ENCODE assay signal across 11 mouse cellular contexts in the genomic region with DNA sequence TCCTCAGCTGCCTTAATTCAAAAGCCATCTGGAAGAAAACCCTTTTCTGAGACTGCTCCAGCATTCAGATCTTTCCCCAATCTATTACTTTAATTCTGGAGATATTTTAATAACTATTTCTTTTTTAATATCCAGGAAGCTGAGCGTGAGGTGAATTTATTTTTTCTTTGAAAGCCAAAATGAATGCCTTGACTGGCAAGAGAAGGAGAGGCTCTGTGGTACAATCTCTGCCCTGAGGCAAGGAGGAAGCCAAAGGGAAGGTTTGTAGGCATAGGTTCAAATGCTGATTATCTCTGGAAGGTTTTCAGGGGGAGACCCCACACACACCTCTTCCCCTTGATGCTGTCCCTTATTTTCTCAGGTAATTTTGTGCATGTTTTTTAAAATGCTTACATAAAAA. TPM values are rescaled to one million over a fixed set of nuclear protein-coding genes. Genes with fewer than 3 reads are reported as not detected.
DNase-seq lines count a peak whose midpoint lies in the region; ATAC-seq and TF ChIP-seq lines count a peak whose summit lies in the region.
"Had no signal": no experiment of that assay in that cellular context is flagged by ENCODE, and none has a peak within 500 bp of the region (broad histone marks: within the 10 kb centered on the region; RNA-seq: fewer than 3 reads in every experiment).

No protein-coding gene starts in this region.

- no peaks in the 10 kb centered on the region for H3K9me3 ChIP-seq in kidney, postnatal 0 days (replicated peaks; ENCODE audit: low read length)
- no peaks in the 10 kb centered on the region for H3K9me3 ChIP-seq in embryonic facial prominence, embryonic 12.5 days
- no peaks in the 10 kb centered on the region for H3K9me3 ChIP-seq in hindbrain, embryonic 14.5 days (ENCODE audit: control insufficient read depth, low read length)
- no peaks in the 10 kb centered on the region for H3K9me3 ChIP-seq in neural tube, embryonic 14.5 days (ENCODE audit: control insufficient read depth, low read length)

- H3K4me1 ChIP-seq in kidney, postnatal 0 days (replicated peaks; ENCODE audit: insufficient read depth, low read length): peaks cover 59% of the 10 kb centered on the region
- H3K4me1 ChIP-seq in embryonic facial prominence, embryonic 12.5 days: 0 out of 2 replicates have a peak, but pooled peaks cover 2% of the 10 kb centered on the region
- peaks cover 24% of the 10 kb centered on the region for H3K4me1 ChIP-seq in hindbrain, embryonic 14.5 days (replicated peaks; ENCODE audit: control insufficient read depth, insufficient read depth, low read length)
- H3K4me1 ChIP-seq in neural tube, embryonic 14.5 days (ENCODE audit: control insufficient read depth, insufficient read depth, low read length): peaks cover 84% of the 10 kb centered on the region
- H3K4me1 ChIP-seq in cerebellum, adult 2 months (ENCODE audit: control insufficient read depth, insufficient read depth, low read length): no peaks in the 10 kb centered on the region

- 84% methylated on average over 1 of the region's 1 CpGs for WGBS in kidney, postnatal 0 days
- 6% methylated on average over 1 of the region's 1 CpGs for WGBS in embryonic facial prominence, embryonic 12.5 days
- WGBS in hindbrain, embryonic 14.5 days: 8% methylated on average over 1 of the region's 1 CpGs
- 20% methylated on average over 1 of the region's 1 CpGs for WGBS in neural tube, embryonic 14.5 days
- WGBS in cerebellum, adult 2 months: 21% methylated on average over 1 of the region's 1 CpGs

- no peak overlapping the region for H3K4me3 ChIP-seq in kidney, postnatal 0 days (replicated peaks; ENCODE audit: low read depth, low read length)
- H3K4me3 ChIP-seq in embryonic facial prominence, embryonic 12.5 days: peak overlapping the region; percentile 36
- peak overlapping the region; percentile 71 for H3K4me3 ChIP-seq in hindbrain, embryonic 14.5 days (replicated peaks; ENCODE audit: low read length)
- peak overlapping the region; percentile 26; the same call in 1 of the 2 replicates for H3K4me3 ChIP-seq in neural tube, embryonic 14.5 days (ENCODE audit: low read depth, low read length)
- no peak overlapping the region for H3K4me3 ChIP-seq in cerebellum, adult 2 months (replicated peaks; ENCODE audit: insufficient read depth, low read depth, low read length)
- H3K4me3 ChIP-seq: myocyte had no signal

- peak overlapping the region; percentile 41; the same call in 1 of the 2 replicates for H3K4me2 ChIP-seq in kidney, postnatal 0 days (ENCODE audit: low read length)
- peak overlapping the region; percentile 39; the same call in 1 of the 2 replicates for H3K4me2 ChIP-seq in embryonic facial prominence, embryonic 12.5 days (replicated peaks)
- peak overlapping the region; percentile 81 for H3K4me2 ChIP-seq in hindbrain, embryonic 14.5 days (replicated peaks)
- H3K4me2 ChIP-seq in neural tube, embryonic 14.5 days (ENCODE audit: low read depth, low read length): peak overlapping the region; percentile 65

- H3K27ac ChIP-seq in kidney, postnatal 0 days: peak overlapping the region; percentile 48; the same call in 1 of the 2 replicates
- H3K27ac ChIP-seq in embryonic facial prominence, embryonic 12.5 days: peak overlapping the region; percentile 75
- H3K27ac ChIP-seq in hindbrain, embryonic 14.5 days: peak overlapping the region; percentile 100
- peak overlapping the region; percentile 99 for H3K27ac ChIP-seq in neural tube, embryonic 14.5 days (ENCODE audit: low read depth, low read length)
- H3K27ac ChIP-seq in cerebellum, adult 2 months (ENCODE audit: insufficient read depth, low read length): no peak overlapping the region

- TF ChIP-seq POLR2A in cerebellum, adult 2 months (IDR thresholded peaks at IDR 0.05; ENCODE audit: borderline replicate concordance, insufficient read depth, low read length): no peak

- TF ChIP-seq CTCF in kidney, postnatal 0 days (IDR thresholded peaks at IDR 0.05; ENCODE audit: low read depth): no peak
- TF ChIP-seq CTCF in cerebellum, adult 2 months (IDR thresholded peaks at IDR 0.05; ENCODE audit: borderline replicate concordance, insufficient read depth, low read depth, low read length): no peak

- DNase-seq in kidney, postnatal 0 days (ENCODE audit: low spot score): no peak
- no peak for DNase-seq in kidney, adult 11 months
- no peak for DNase-seq in hindbrain, embryonic 14.5 days (ENCODE audit: low spot score)
- DNase-seq in cerebellum, adult 2 months: no peak
- no peak for DNase-seq in B cell, adult 2 months
- DNase-seq: kidney, adult 2 months; thymus, adult 18-20 months had no signal

- ATAC-seq in kidney, postnatal 0 days (replicated peaks; ENCODE audit: low FRiP score, low read depth): no peak
- ATAC-seq in embryonic facial prominence, embryonic 12.5 days (ENCODE audit: insufficient number of reproducible peaks, insufficient read depth, low FRiP score, low TSS enrichment): no peak
- no peak for ATAC-seq in hindbrain, embryonic 14.5 days (ENCODE audit: low FRiP score)
- no peak for ATAC-seq in neural tube, embryonic 14.5 days (ENCODE audit: low read depth)
- ATAC-seq: forebrain, embryonic 14.5 days had no signal

- H3K9ac ChIP-seq in kidney, postnatal 0 days (ENCODE audit: low read depth, low read length): no peak overlapping the region
- peak overlapping the region; percentile 38; the same call in 1 of the 2 replicates for H3K9ac ChIP-seq in embryonic facial prominence, embryonic 12.5 days
- peak overlapping the region; percentile 99 for H3K9ac ChIP-seq in hindbrain, embryonic 14.5 days
- H3K9ac ChIP-seq in neural tube, embryonic 14.5 days (replicated peaks; ENCODE audit: low read depth, low read length): peak overlapping the region; percentile 75

- H3K36me3 ChIP-seq in kidney, postnatal 0 days (ENCODE audit: insufficient read depth, low read length): no peaks in the 10 kb centered on the region
- no peaks in the 10 kb centered on the region for H3K36me3 ChIP-seq in embryonic facial prominence, embryonic 12.5 days
- H3K36me3 ChIP-seq in hindbrain, embryonic 14.5 days (replicated peaks; ENCODE audit: control insufficient read depth, insufficient read depth): 0 out of 2 replicates have a peak, but pooled peaks cover 3% of the 10 kb centered on the region
- peaks cover 7% of the 10 kb centered on the region; the same call in 1 of the 2 replicates for H3K36me3 ChIP-seq in neural tube, embryonic 14.5 days (ENCODE audit: control insufficient read depth, insufficient read depth, low read length)

- no peaks in the 10 kb centered on the region for H3K27me3 ChIP-seq in kidney, postnatal 0 days (ENCODE audit: insufficient read depth, low read length)
- peaks cover 87% of the 10 kb centered on the region for H3K27me3 ChIP-seq in embryonic facial prominence, embryonic 12.5 days
- H3K27me3 ChIP-seq in hindbrain, embryonic 14.5 days (ENCODE audit: control insufficient read depth, insufficient read depth, low read length): peaks cover 47% of the 10 kb centered on the region
- no peaks in the 10 kb centered on the region for H3K27me3 ChIP-seq in neural tube, embryonic 14.5 days (ENCODE audit: control insufficient read depth, insufficient read depth, low read length)
- peaks cover 21% of the 10 kb centered on the region; the same call in 1 of the 2 replicates for H3K27me3 ChIP-seq in cerebellum, adult 2 months (ENCODE audit: control insufficient read depth, insufficient read depth, low read length)

RNA-seq across cellular contexts. Expression of gene Hoxa2, which starts 2.5 kb away (rescaled TPM):
- 2.3 and 2.4 TPM in 2 replicates for polyA plus RNA-seq in kidney, postnatal 0 days (2015; fragmentation: Nextera tagmentation; extraction: Ambion mirVana)
- 15.1 and 18.2 TPM in 2 replicates for polyA plus RNA-seq in embryonic facial prominence, embryonic 12.5 days (2016; fragmentation: Nextera tagmentation; extraction: Ambion mirVana)
- 27.6 and 35.1 TPM in 2 replicates for polyA plus RNA-seq in hindbrain, embryonic 14.5 days (2014; fragmentation: Nextera tagmentation; extraction: Ambion mirVana)
- polyA plus RNA-seq in neural tube, embryonic 14.5 days (2014; fragmentation: Nextera tagmentation; extraction: Ambion mirVana): 7.0 and 8.8 TPM in 2 replicates
- 1.8 and 2.8 TPM in 2 replicates for polyA plus RNA-seq in cerebellum, adult 2 months (2012; rRNA removed)
- polyA plus RNA-seq: forebrain, embryonic 14.5 days had no signal

RNA-seq across cellular contexts. Expression of gene Hoxa1, which starts 9.1 kb away (rescaled TPM):
- polyA plus RNA-seq in kidney, postnatal 0 days (2015; fragmentation: Nextera tagmentation; extraction: Ambion mirVana): 0.33 and 0.64 TPM in 2 replicates
- 0.71 and 0.77 TPM in 2 replicates for polyA plus RNA-seq in embryonic facial prominence, embryonic 12.5 days (2016; fragmentation: Nextera tagmentation; extraction: Ambion mirVana)
- polyA plus RNA-seq in hindbrain, embryonic 14.5 days (2014; fragmentation: Nextera tagmentation; extraction: Ambion mirVana): 2.6 and 3.0 TPM in 2 replicates
- 0.76 and 0.92 TPM in 2 replicates for polyA plus RNA-seq in neural tube, embryonic 14.5 days (2014; fragmentation: Nextera tagmentation; extraction: Ambion mirVana)
- polyA plus RNA-seq in cerebellum, adult 2 months (2012; rRNA removed): 0.65 and 0.80 TPM in 2 replicates
- polyA plus RNA-seq: forebrain, embryonic 14.5 days had no signal

RNA-seq across cellular contexts. Expression of gene 5730596B20Rik, which starts 10.1 kb away (rescaled TPM):
- 1.3 TPM in 2 replicates for polyA plus RNA-seq in kidney, postnatal 0 days (2015; fragmentation: Nextera tagmentation; extraction: Ambion mirVana)
- polyA plus RNA-seq in embryonic facial prominence, embryonic 12.5 days (2016; fragmentation: Nextera tagmentation; extraction: Ambion mirVana): 0.17 and 0.35 TPM in 2 replicates
- polyA plus RNA-seq in hindbrain, embryonic 14.5 days (2014; fragmentation: Nextera tagmentation; extraction: Ambion mirVana): 4.1 and 5.0 TPM in 2 replicates
- polyA plus RNA-seq in neural tube, embryonic 14.5 days (2014; fragmentation: Nextera tagmentation; extraction: Ambion mirVana): 1.8 and 2.2 TPM in 2 replicates
- 0.16 and 0.18 TPM in 2 replicates for polyA plus RNA-seq in cerebellum, adult 2 months (2012; rRNA removed)
- polyA plus RNA-seq: forebrain, embryonic 14.5 days had no signal

RNA-seq across cellular contexts. Expression of gene Hoxa4, which starts 24.4 kb away (rescaled TPM):
- polyA plus RNA-seq in kidney, postnatal 0 days (2015; fragmentation: Nextera tagmentation; extraction: Ambion mirVana): 1.6 and 2.2 TPM in 2 replicates
- 0.14 TPM in 1 of 2 replicates, not detected in the other for polyA plus RNA-seq in embryonic facial prominence, embryonic 12.5 days (2016; fragmentation: Nextera tagmentation; extraction: Ambion mirVana)
- polyA plus RNA-seq in hindbrain, embryonic 14.5 days (2014; fragmentation: Nextera tagmentation; extraction: Ambion mirVana): 19.7 and 22.5 TPM in 2 replicates
- polyA plus RNA-seq in neural tube, embryonic 14.5 days (2014; fragmentation: Nextera tagmentation; extraction: Ambion mirVana): 1.6 and 2.7 TPM in 2 replicates
- polyA plus RNA-seq in cerebellum, adult 2 months (2012; rRNA removed): 4.1 and 5.1 TPM in 2 replicates
- polyA plus RNA-seq: forebrain, embryonic 14.5 days had no signal

RNA-seq across cellular contexts. Expression of gene Hoxa5, which starts 37.2 kb away (rescaled TPM):
- 9.7 and 10.4 TPM in 2 replicates for polyA plus RNA-seq in kidney, postnatal 0 days (2015; fragmentation: Nextera tagmentation; extraction: Ambion mirVana)
- polyA plus RNA-seq in embryonic facial prominence, embryonic 12.5 days (2016; fragmentation: Nextera tagmentation; extraction: Ambion mirVana): 0.33 and 0.34 TPM in 2 replicates
- polyA plus RNA-seq in hindbrain, embryonic 14.5 days (2014; fragmentation: Nextera tagmentation; extraction: Ambion mirVana): 175 and 180 TPM in 2 replicates
- polyA plus RNA-seq in neural tube, embryonic 14.5 days (2014; fragmentation: Nextera tagmentation; extraction: Ambion mirVana): 20.9 and 30.6 TPM in 2 replicates
- 4.6 and 6.0 TPM in 2 replicates for polyA plus RNA-seq in cerebellum, adult 2 months (2012; rRNA removed)
- polyA plus RNA-seq: forebrain, embryonic 14.5 days had no signal

Comparison
In these comparisons a context has a peak if more than half of its experiments do, and no peak if none do; other contexts are left out.
1. H3K4me3 ChIP-seq: peak in embryonic facial prominence, embryonic 12.5 days (single experiment), hindbrain, embryonic 14.5 days (single experiment) and neural tube, embryonic 14.5 days (single experiment); none in kidney, postnatal 0 days (single experiment) and cerebellum, adult 2 months (single experiment).
2. Peak in every context shown above with its lines, with median percentiles within 50 percentile points of each other: H3K4me2 ChIP-seq.